Mouse (Mus musculus): ENCODE data around the gene Rsbn1l.

DNA sequence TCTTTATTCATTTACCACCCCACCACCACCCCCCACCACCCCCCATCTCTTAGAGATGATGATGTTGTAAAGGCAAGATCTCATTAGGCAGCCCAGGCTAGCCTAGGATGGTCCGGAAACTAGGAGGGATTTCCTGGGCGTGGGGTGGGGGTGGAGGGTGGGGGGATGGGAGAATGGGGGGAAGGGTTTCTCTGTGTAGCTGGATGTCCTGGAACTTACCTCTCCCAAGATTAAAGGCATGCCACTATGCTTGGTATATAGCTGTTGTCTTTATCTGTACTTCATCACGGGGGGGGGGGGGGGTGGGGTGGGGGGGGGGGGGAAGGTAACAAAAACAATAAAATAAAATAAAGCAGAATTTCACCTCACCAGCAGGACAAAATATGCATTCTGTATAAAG, 112.8 kb downstream of the Rsbn1l start:
- no peak for TF ChIP-seq POLR2A (IDR thresholded peaks at IDR 0.05; ENCODE audit: extremely low read depth, insufficient read depth, low read length)
- TF ChIP-seq CTCF (IDR thresholded peaks at IDR 0.05; ENCODE audit: low read depth, low read length), result no peak

All from liver, adult 2 months (tissue).